Mouse (Mus musculus) midbrain, embryonic 15.5 days (tissue): ENCODE results near the gene Ybx2. TPM values are rescaled to one million over a fixed set of nuclear protein-coding genes. Genes with fewer than 3 reads are reported as not detected.
"Not testable (repeated sequence)": the region's sequence is repeated elsewhere in the genome, so short reads cannot be mapped to it uniquely, and the experiment has no call there.

ENCODE experiments used
- ATAC-seq: fragments of 200-750 bp; cut with Nextera tagmentation; replicated peaks from 2 replicates; pipeline ENCODE4 v1.8.0; 2017; ENCODE audit warnings: moderate TSS enrichment
- H3K27ac ChIP-seq: fragments of 300-500 bp; sonication (generic); 2 replicates; pipeline ENCODE4 v1.5.1; 2015; ENCODE audit warnings: mild to moderate bottlenecking, inconsistent platforms
- H3K27me3 ChIP-seq: fragments of 300-500 bp; sonication (generic); replicated peaks from 2 replicates; pipeline ENCODE4 v1.6.1; 2015; ENCODE audit warnings: inconsistent platforms
- H3K36me3 ChIP-seq: fragments of 300-500 bp; sonication (generic); replicated peaks from 2 replicates; pipeline ENCODE4 v1.6.1; 2015; ENCODE audit warnings: inconsistent platforms
- H3K4me1 ChIP-seq: fragments of 300-500 bp; sonication (generic); 2 replicates; pipeline ENCODE4 v1.6.1; 2015; ENCODE audit warnings: inconsistent platforms
- H3K4me2 ChIP-seq: fragments of 300-500 bp; sonication (generic); 2 replicates; pipeline ENCODE4 v1.6.1; 2015; ENCODE audit warnings: inconsistent platforms, mild to moderate bottlenecking, moderate library complexity
- H3K4me3 ChIP-seq: fragments of 300-500 bp; sonication (generic); 2 replicates; pipeline ENCODE4 v1.5.1; 2015; ENCODE audit warnings: mild to moderate bottlenecking, inconsistent platforms
- H3K9ac ChIP-seq: fragments of 300-500 bp; sonication (generic); 2 replicates; pipeline ENCODE4 v1.6.1; 2015; ENCODE audit warnings: mild to moderate bottlenecking, inconsistent platforms
- H3K9me3 ChIP-seq: fragments of 300-500 bp; sonication (generic); 2 replicates; pipeline ENCODE4 v1.6.1; 2016; ENCODE audit warnings: inconsistent platforms
- WGBS: fragments of 180-500 bp; shearing (Covaris S2); methylation state at CpG from one replicate; pipeline ENCODE4 v1.1.7; 2015; ENCODE audit warnings: mixed read lengths; 5-methylcytosine and 5-hydroxymethylcytosine counted together
- polyA plus RNA-seq: library from polyadenylated mRNA; unstranded; fragments of >200 nt; fragmentation: Nextera tagmentation; extraction: Ambion mirVana; gene quantifications from 2 replicates; pipeline ENCODE4 v1.2.1, GENCODE M21; 2015

The Ybx2 gene
- polyA plus RNA-seq, 1 experiment from 2014 or later = 6.4 TPM

- Histone ChIP-seq H3K27ac (no peak overlapping the region), H3K9ac (no peak overlapping the region), H3K4me2 (no peak overlapping the region), H3K4me1 (peaks cover 3% of the 10 kb centered on the region; the same call in 1 of the 2 replicates), H3K27me3 (no peaks in the 10 kb centered on the region), H3K9me3 (no peaks in the 10 kb centered on the region), H3K4me3 (no peak overlapping the region), H3K36me3 (no peaks in the 10 kb centered on the region)
- ATAC-seq = no peak
- WGBS = 89% methylated on average over 4 of the region's 4 CpGs
Observed at GRCm38 (mm10) chr11:69929712-69930111, 5.9 kb upstream of the Ybx2 start.

GRCm38 (mm10) chr11:69930176-69930575 is 5.4 kb upstream of the Ybx2 start:
- not testable (repeated sequence) for H3K4me1 ChIP-seq, H3K4me3 ChIP-seq, ATAC-seq, H3K27me3 ChIP-seq, H3K4me2 ChIP-seq, H3K36me3 ChIP-seq, H3K9ac ChIP-seq, H3K27ac ChIP-seq, H3K9me3 ChIP-seq
- WGBS = 87% methylated on average over 8 of the region's 8 CpGs

GRCm38 (mm10) chr11:69930967-69931537 is 4.5 kb upstream of the Ybx2 start:
- 0 out of 2 replicates have a peak, but pooled peaks cover 6% of the 10 kb centered on the region for H3K27me3 ChIP-seq
- H3K4me1 ChIP-seq = peaks cover 11% of the 10 kb centered on the region
- no peak overlapping the region for H3K4me3 ChIP-seq
- no peak for ATAC-seq
- H3K4me2 ChIP-seq = no peak overlapping the region
- H3K27ac ChIP-seq = no peak overlapping the region
- H3K9ac ChIP-seq = no peak overlapping the region
- H3K36me3 ChIP-seq = no peaks in the 10 kb centered on the region
- 74% methylated on average over 3 of the region's 3 CpGs for WGBS
- H3K9me3 ChIP-seq = no peaks in the 10 kb centered on the region

- Histone ChIP-seq H3K9ac (no peak overlapping the region), H3K27me3 (peaks cover 13% of the 10 kb centered on the region), H3K4me2 (no peak overlapping the region), H3K9me3 (no peaks in the 10 kb centered on the region), H3K4me1 (peaks cover 18% of the 10 kb centered on the region), H3K4me3 (no peak overlapping the region), H3K27ac (no peak overlapping the region), H3K36me3 (no peaks in the 10 kb centered on the region)
- ATAC-seq = no peak
- WGBS = 74% methylated on average over 8 of the region's 8 CpGs
Observed at GRCm38 (mm10) chr11:69931769-69932168, 3.8 kb upstream of the Ybx2 start.

DNA sequence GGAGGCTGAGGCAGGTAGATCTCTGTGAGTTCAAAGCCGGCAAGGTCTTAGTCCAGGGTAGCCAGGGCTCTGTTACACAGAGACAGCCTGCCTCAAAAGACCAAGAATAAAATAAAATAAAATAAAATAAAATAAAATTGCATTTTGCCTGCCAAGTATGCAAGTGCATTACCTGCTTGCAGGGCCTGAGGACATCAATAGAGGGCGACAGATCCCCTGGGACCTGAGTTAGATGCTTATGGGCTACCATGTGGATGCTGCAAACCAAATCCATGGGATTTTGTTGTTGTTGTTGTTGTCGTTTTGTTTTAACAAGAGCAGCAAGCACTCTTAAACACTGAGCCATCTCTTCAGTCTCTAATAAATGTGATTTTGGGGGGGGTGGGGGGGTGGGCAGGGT is 3.3 kb upstream of the Ybx2 start:
- H3K27me3 ChIP-seq = peaks cover 18% of the 10 kb centered on the region
- H3K4me3 ChIP-seq = no peak overlapping the region
- H3K4me1 ChIP-seq = peaks cover 23% of the 10 kb centered on the region
- no peak overlapping the region for H3K27ac ChIP-seq
- no peak overlapping the region for H3K4me2 ChIP-seq
- no peaks in the 10 kb centered on the region for H3K9me3 ChIP-seq
- no peak for ATAC-seq
- H3K36me3 ChIP-seq = no peaks in the 10 kb centered on the region
- no peak overlapping the region for H3K9ac ChIP-seq
- WGBS = 36% methylated on average over 3 of the region's 3 CpGs

DNA sequence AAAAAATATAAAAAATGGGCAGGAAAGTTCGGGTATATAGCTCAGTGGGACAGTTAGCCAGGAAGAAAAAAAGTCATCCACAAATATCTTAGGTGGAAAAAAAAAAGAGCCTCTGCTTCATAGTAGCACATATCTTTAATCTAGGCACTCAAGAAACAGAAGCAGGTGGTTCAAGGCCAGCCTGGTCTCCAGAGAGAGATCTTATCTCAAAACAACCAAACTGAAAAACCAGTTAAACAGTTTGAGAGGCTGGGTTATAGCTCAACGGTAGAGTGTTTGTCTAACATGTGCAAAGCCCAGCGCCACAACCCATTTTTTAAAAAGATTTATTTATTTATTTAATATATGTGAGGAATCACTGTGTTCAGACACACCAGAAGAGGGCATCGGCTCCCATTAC is 2.5 kb upstream of the Ybx2 start:
- H3K36me3 ChIP-seq = no peaks in the 10 kb centered on the region
- H3K9me3 ChIP-seq = no peaks in the 10 kb centered on the region
- peaks cover 26% of the 10 kb centered on the region for H3K27me3 ChIP-seq
- H3K4me3 ChIP-seq = no peak overlapping the region
- 80% methylated on average over 4 of the region's 4 CpGs for WGBS
- no peak overlapping the region for H3K27ac ChIP-seq
- H3K9ac ChIP-seq = no peak overlapping the region
- no peak overlapping the region for H3K4me2 ChIP-seq
- ATAC-seq = no peak
- H3K4me1 ChIP-seq = peaks cover 23% of the 10 kb centered on the region

GRCm38 (mm10) chr11:69934169-69934568 is 1.4 kb upstream of the Ybx2 start:
- no peak overlapping the region for H3K4me3 ChIP-seq
- no peaks in the 10 kb centered on the region for H3K9me3 ChIP-seq
- H3K9ac ChIP-seq = no peak overlapping the region
- H3K4me2 ChIP-seq = peak overlapping the region; percentile 38
- H3K4me1 ChIP-seq = peaks cover 23% of the 10 kb centered on the region
- 0 out of 2 replicates have a peak, but pooled peaks have one; percentile 25 for ATAC-seq
- H3K27me3 ChIP-seq = peaks cover 27% of the 10 kb centered on the region
- H3K36me3 ChIP-seq = no peaks in the 10 kb centered on the region
- no peak overlapping the region for H3K27ac ChIP-seq
- WGBS = 1% methylated on average over 18 of the region's 18 CpGs

GRCm38 (mm10) chr11:69934681-69935080 is 915 bp upstream of the Ybx2 start:
- no peak overlapping the region for H3K27ac ChIP-seq
- no peak overlapping the region for H3K4me3 ChIP-seq
- H3K27me3 ChIP-seq = peaks cover 30% of the 10 kb centered on the region
- H3K9ac ChIP-seq = no peak overlapping the region
- H3K9me3 ChIP-seq = no peaks in the 10 kb centered on the region
- no peaks in the 10 kb centered on the region for H3K36me3 ChIP-seq
- H3K4me2 ChIP-seq = peak overlapping the region; percentile 100
- peaks cover 23% of the 10 kb centered on the region for H3K4me1 ChIP-seq
- WGBS = 18% methylated on average over 6 of the region's 6 CpGs
- no peak for ATAC-seq

GRCm38 (mm10) chr11:69936156-69936555 is 560 bp downstream of the Ybx2 start:
- WGBS = 1% methylated on average over 30 of the region's 30 CpGs
- H3K27me3 ChIP-seq = peaks cover 30% of the 10 kb centered on the region
- ATAC-seq = peak; percentile 11; the same call in 1 of the 2 replicates
- H3K9me3 ChIP-seq = no peaks in the 10 kb centered on the region
- H3K4me1 ChIP-seq = peaks cover 23% of the 10 kb centered on the region
- H3K36me3 ChIP-seq = no peaks in the 10 kb centered on the region
- H3K27ac ChIP-seq = peak overlapping the region; percentile 39; the same call in 1 of the 2 replicates
- H3K4me3 ChIP-seq = peak overlapping the region; percentile 63
- H3K9ac ChIP-seq = peak overlapping the region; percentile 40
- peak overlapping the region; percentile 100 for H3K4me2 ChIP-seq

DNA sequence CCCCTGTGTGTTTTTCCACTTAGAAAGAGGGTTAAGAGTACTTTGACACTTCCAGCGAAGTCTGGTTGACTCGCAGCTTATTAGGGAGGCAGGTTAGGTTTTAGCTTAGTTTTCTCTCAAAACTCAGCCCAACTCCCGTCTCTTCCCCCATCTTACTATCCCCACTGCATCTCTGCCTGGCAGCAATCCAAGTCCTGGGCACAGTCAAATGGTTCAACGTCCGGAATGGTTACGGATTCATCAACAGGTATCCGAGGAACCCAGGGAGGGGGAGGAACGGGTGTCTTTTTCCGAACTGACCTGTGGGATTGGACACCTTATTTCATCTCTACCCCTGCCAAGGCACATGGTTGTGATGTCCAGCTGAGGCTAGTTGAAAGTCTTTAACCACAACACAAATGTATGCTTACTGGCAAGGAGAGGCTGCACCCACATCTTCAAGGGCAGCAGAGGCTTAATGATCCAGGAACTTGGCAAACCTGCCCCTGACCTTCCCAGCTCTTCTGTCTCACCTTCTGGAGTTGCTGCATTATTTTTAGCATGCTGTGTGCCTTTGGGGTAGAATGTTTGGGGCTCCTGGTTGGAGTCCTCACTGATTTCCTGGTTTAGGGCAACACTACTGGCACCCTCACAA is 1.2 kb downstream of the Ybx2 start:
- Histone ChIP-seq H3K4me3 (peak overlapping the region; percentile 63; the same call in 1 of the 2 replicates), H3K4me1 (peaks cover 23% of the 10 kb centered on the region), H3K36me3 (no peaks in the 10 kb centered on the region), H3K9ac (0 out of 2 replicates have a peak overlapping the region, but pooled peaks have one; percentile 40), H3K27ac (no peak overlapping the region), H3K4me2 (peak overlapping the region; percentile 100), H3K9me3 (no peaks in the 10 kb centered on the region), H3K27me3 (peaks cover 30% of the 10 kb centered on the region)
- WGBS = 40% methylated on average over 9 of the region's 9 CpGs
- no peak for ATAC-seq

- no peaks in the 10 kb centered on the region for H3K36me3 ChIP-seq
- no peak overlapping the region for H3K9ac ChIP-seq
- peaks cover 30% of the 10 kb centered on the region for H3K27me3 ChIP-seq
- H3K4me3 ChIP-seq = no peak overlapping the region
- WGBS = 37% methylated on average over 4 of the region's 4 CpGs
- no peak overlapping the region for H3K4me2 ChIP-seq
- no peak overlapping the region for H3K27ac ChIP-seq
- no peaks in the 10 kb centered on the region for H3K9me3 ChIP-seq
- ATAC-seq = no peak
- H3K4me1 ChIP-seq = peaks cover 23% of the 10 kb centered on the region
Observed at GRCm38 (mm10) chr11:69937385-69937784, 1.8 kb downstream of the Ybx2 start.

- Histone ChIP-seq H3K27me3 (peaks cover 30% of the 10 kb centered on the region), H3K4me3 (no peak overlapping the region), H3K4me1 (peaks cover 23% of the 10 kb centered on the region), H3K9me3 (no peaks in the 10 kb centered on the region), H3K4me2 (no peak overlapping the region), H3K36me3 (no peaks in the 10 kb centered on the region), H3K9ac (no peak overlapping the region), H3K27ac (no peak overlapping the region)
- ATAC-seq = no peak
- 66% methylated on average over 5 of the region's 5 CpGs for WGBS
Observed at GRCm38 (mm10) chr11:69937834-69938233, 2.2 kb downstream of the Ybx2 start.
